Mouse (Mus musculus) effector memory CD4-positive, alpha-beta T cell, adult 5 months (primary cell): Measurements from ENCODE around the gene Sugt1. TPM values are rescaled to one million over a fixed set of nuclear protein-coding genes. Genes with fewer than 3 reads are reported as not detected.

Experiments
- polyA plus RNA-seq: library from polyadenylated mRNA; unstranded; fragments of 100-300 nt; shearing (Covaris generic); gene quantifications from one replicate; pipeline ENCODE4 v1.2.1, GENCODE M21; 2017

Sugt1 gene
- polyA plus RNA-seq, result 130 TPM

DNA sequence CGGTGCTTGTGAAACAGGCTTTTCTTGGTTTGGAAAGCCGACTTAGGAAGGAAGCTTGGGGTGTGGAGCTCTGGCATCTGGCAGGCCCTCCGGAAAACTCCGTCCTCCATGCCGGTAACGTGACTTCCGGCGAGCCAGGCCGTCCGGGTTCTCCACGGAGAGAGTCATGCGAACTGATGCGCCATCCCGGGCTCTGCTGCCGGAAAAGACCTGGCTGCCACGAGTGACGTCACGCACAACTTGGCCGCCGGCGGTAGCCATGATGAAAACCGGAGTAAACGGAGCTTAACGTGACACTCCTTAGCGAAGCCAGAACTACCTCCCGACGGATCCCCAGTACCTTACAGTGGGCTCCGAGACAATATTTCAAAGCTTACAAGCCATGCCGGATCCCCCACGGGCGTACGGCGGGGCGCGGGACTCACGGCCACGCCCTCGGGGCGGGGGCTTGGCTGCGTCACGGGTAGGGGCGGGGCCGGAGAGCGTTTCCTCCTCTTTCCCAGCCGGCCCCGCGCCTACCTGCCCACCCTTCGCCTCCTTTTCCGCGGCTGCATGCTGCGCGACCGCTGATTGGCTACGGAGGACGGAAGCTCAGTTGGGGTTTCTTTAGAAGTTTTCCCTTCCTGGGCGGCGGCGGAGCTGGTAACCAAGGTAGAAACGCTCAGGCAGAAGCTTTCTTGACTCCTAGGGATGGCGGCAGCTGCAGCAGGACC is at the start of gene Sugt1:
Sugt1 (plus strand) TSS at position 553 of the 713 bp plus-strand sequence.

GRCm38 (mm10) chr14:79662001-79662400 is 74.5 kb downstream of the Sugt1 start, which contains the start of gene Cnmd:
Gene Cnmd (minus strand): TSS chr14:79662170.

Other genes starting within 250 kb of the Sugt1 start
- gene Naa16, start 196.9 kb upstream of the Sugt1 start, polyA plus RNA-seq, result 47.8 TPM
- gene Mtrf1, start 189.9 kb upstream of the Sugt1 start, polyA plus RNA-seq, result 2.3 TPM
- 3.6 TPM for gene Kbtbd7, start 161.2 kb upstream of the Sugt1 start, polyA plus RNA-seq
- gene Kbtbd6, start 135.9 kb upstream of the Sugt1 start, polyA plus RNA-seq, result 0.17 TPM
- gene Elf1, start 106.5 kb upstream of the Sugt1 start, polyA plus RNA-seq, result 293 TPM
- gene Wbp4, start 106.2 kb upstream of the Sugt1 start, polyA plus RNA-seq, result 42.2 TPM
- gene Cnmd, start 74.5 kb downstream of the Sugt1 start, polyA plus RNA-seq, result not detected
- gene Pcdh8, start 183.6 kb downstream of the Sugt1 start, polyA plus RNA-seq, result not detected